ENCODE assay signal across 19 mouse cellular contexts in genomic region chr11:59519741-59520495, GRCm38 (mm10). TPM values are rescaled to one million over a fixed set of nuclear protein-coding genes. Genes with fewer than 3 reads are reported as not detected.
"Had no signal": no experiment of that assay in that cellular context is flagged by ENCODE, and none has a peak within 500 bp of the region (broad histone marks: within the 10 kb centered on the region; RNA-seq: fewer than 3 reads in every experiment).

No protein-coding gene starts in this region.

- H3K4me2 ChIP-seq: liver, embryonic 15.5 days; lung, embryonic 15.5 days; neural tube, embryonic 15.5 days had no signal

- H3K4me1 ChIP-seq: lung, embryonic 15.5 days; neural tube, embryonic 15.5 days had no signal

- DNase-seq: kidney, adult 2 months; kidney, postnatal 25 days; midbrain, embryonic 14.5 days; right cerebral cortex, postnatal 4 days; spleen, adult 18-20 months; thymus, adult 18-20 months; thymus, postnatal 25 days had no signal

- H3K9ac ChIP-seq: liver, embryonic 15.5 days; lung, embryonic 15.5 days; neural tube, embryonic 15.5 days had no signal

- H3K9me3 ChIP-seq: limb, embryonic 10.5 days; liver, embryonic 15.5 days; lung, embryonic 15.5 days; neural tube, embryonic 15.5 days had no signal

- H3K4me3 ChIP-seq: left cerebral cortex, adult 2 months; limb, embryonic 10.5 days; liver, embryonic 15.5 days; lung, embryonic 15.5 days; myocyte; neural tube, embryonic 15.5 days had no signal

- H3K27me3 ChIP-seq: lung, embryonic 15.5 days; neural tube, embryonic 15.5 days had no signal

- H3K36me3 ChIP-seq: limb, embryonic 10.5 days; liver, embryonic 15.5 days; lung, embryonic 15.5 days; neural tube, embryonic 15.5 days had no signal

- H3K27ac ChIP-seq: left cerebral cortex, adult 2 months; limb, embryonic 10.5 days; liver, embryonic 15.5 days; lung, embryonic 15.5 days; neural tube, embryonic 15.5 days had no signal

RNA-seq across cellular contexts. Expression of gene Nlrp3, which starts 21.4 kb away (rescaled TPM):
- polyA plus RNA-seq: limb, embryonic 10.5 days; midbrain, embryonic 14.5 days had no signal

RNA-seq across cellular contexts. Expression of gene Olfr222, which starts 56.1 kb away (rescaled TPM):
- total RNA-seq: layer of hippocampus, postnatal 25 days; left cerebral cortex, adult 2 months; left cerebral cortex, postnatal 14 days had no signal
- polyA plus RNA-seq: kidney, adult 2 months; kidney, embryonic 16.5 days; limb, embryonic 10.5 days; limb, embryonic 14.5 days; liver, embryonic 15.5 days; lung, embryonic 15.5 days; midbrain, embryonic 14.5 days; myocyte; neural tube, embryonic 11.5 days; neural tube, embryonic 15.5 days; urinary bladder, adult 2 months had no signal
